Mouse (Mus musculus) layer of hippocampus, adult 11-12 months (tissue): ENCODE data around the gene Magi1.
"Not testable (repeated sequence)": the region's sequence is repeated elsewhere in the genome, so short reads cannot be mapped to it uniquely, and the experiment has no call there.

Source experiments
- DNase-seq: peaks from one replicate; pipeline ENCODE4 v3.0.0; 2022; ENCODE audit warnings: low spot score

Magi1 gene

DNA sequence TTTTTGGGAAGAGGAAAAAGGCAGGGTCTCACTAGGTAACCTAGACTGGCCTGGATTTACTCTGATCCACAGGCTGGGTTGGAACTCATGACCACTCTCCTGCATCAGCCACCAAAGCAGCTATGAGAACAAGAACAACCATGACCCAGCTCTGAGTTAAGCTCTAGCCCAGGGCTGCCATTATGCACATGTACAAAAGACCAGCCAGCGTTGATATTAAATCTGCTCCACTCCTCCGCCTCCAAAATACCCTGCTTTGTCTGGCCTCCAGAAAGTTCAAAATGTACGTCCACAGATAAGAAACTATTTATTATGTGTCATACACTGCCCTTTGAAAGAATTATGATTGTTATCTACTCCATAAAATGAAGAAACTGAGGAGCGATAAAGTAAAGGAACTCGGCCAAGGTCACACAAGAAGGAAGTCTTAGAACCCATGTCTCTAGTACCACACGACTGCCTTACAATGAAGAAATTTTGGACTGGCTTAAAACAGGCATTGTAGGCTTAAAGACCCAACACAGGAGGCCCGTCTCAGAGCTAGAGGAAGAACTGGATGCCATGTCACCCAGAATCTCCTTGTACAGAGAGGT lies 223.0 kb downstream of the Magi1 start:
- DNase-seq: no peak

DNA sequence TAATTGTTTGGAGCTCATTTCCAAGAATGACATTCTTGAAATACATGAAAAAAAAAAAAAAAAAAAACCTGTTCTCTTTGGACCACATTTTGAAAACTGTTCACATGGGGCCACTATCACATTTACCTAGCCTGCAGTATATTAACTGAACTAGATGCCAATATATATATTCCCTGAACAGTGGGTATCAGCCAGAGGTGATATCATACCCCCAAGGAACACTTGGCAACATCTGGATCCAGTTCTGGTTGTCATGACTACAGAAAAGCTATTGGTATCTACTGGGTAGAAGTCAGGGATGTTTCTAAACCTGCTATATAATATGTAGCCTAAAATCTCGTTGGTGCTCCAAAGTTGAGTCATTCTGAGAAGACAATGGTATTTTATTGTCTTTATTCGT lies 224.6 kb downstream of the Magi1 start:
- no peak for DNase-seq

DNA sequence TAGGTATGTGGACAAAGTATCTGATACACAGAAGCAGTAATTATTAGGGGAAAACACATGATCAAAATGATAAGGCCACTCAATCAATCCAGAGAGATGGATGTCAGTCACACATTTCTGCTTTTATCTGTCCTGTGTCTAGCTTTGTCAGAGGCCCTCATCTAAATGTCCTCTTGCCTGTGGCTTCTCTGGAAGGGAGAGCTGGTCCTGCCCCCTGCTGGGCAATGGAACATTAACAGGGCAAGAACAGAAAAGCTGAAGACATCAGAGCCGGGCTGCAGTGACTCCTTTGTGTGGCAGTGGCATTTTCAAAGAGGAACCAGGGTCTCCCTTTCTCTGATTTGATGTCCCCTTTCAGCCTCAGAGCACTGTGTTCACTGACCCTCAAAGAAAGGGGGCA lies 229.8 kb downstream of the Magi1 start:
- DNase-seq: peak; percentile 72

DNA sequence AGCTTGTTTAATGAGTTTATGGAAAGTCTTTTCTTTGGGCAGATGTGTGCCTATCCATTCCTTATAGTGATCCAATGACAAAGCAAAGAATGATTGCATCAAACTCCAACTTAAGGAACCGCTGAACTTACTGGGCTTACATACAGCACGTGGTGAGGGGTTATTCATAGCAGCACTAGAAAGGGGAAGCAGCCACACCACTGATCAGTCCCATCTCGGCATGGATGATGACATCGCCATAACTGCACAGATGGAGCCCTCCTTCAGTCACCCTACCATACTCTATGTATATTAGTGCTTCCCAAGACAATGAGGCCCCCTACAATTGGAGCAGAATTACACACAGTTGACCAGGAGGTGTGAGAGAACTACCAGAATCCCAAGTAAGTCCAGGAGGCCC lies 238.5 kb downstream of the Magi1 start:
- DNase-seq: no peak

DNA sequence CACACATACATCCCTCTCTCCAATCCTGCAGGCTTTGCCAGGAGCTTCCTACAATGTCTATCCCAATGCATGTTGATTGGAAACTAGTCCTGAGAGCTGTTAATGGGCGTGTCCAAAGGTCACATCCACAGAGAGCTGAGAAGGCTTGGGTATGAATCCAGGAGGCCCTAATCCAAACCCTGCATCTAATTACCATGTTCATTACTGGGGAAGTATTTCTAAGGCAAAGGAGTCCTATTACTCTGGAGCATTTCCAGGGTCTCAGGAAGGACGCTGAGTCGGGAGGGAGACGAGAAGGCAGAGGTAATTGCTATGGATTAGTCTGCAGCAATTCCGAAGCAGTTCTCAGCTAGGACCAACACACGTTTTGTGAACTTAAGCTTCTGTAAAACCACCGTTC lies 240.3 kb downstream of the Magi1 start:
- no peak for DNase-seq

DNA sequence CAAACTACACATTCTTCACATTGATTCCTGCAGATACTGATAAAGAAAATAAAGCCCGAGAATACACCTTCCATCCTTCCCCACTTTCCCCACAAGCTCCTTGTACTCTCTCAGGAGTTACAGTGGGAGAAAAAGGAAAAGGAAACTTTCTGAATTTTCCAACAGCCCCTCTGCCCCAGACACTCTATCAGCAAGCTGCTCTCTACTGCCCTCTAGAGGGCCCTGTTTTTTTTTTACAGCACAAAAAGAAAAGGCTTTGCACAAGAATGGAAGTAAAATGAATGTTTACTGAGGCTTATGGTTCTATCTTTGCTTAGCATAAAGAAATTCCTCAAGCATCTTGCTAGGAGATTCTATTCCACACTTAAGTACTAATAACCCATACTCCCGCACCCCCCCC lies 243.6 kb downstream of the Magi1 start:
- peak; percentile 49 for DNase-seq

DNA sequence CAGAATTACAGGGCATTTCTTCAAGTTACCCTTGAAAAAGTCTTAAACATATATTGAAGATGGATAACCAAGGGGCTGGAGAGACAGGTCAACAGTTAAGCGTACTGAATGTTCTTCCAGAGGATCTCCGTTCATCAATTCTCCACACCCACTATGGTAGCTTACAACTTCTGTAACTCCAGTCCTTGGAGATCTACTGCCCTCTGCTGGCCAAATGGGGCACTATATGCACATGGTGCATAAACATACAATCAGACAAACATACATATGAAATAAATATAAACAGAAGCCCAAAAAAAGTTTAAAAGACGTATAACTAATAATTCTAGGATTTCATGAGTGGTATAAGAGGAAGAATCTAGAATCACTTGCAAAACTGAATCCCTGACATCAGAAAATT lies 244.8 kb downstream of the Magi1 start:
- no peak for DNase-seq

DNA sequence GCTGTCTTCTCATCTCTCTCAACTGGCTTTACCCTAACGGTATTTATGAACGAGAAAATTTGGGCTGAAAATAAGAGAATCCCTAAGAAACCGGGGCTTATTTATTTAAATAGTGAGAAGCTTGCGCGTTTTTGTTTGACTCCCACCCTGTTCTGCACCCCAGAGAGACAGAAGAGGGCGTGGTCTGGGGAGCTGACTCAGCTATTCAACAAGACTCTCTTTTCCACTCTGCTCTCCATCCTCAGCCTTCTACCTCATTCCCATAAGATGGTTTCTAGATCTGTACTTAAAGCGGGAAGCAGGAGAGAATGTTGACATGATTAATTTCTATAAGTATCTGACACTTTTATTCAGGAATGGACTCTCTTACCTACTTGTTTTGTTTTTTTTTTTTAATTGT lies 247.2 kb downstream of the Magi1 start:
- DNase-seq: no peak

DNA sequence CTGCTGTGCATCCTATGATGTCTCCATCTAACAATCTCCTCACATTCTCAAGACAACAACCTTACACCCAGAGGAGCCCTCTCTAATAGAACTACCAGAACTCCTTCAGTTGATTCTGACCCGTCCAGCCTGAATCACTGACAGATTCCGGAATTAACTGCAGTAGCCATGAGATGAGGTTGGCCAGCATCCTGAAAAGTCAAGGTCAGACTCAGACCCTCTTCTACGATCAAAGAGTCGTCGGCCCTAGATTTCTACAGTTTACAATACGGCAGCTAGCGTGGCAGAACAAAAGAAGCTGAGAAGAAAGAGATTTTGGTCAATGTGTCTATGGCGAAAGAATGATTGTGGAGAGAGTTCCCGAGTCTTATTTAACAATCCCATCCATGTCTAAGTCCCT lies 257.4 kb downstream of the Magi1 start:
- DNase-seq: no peak

DNA sequence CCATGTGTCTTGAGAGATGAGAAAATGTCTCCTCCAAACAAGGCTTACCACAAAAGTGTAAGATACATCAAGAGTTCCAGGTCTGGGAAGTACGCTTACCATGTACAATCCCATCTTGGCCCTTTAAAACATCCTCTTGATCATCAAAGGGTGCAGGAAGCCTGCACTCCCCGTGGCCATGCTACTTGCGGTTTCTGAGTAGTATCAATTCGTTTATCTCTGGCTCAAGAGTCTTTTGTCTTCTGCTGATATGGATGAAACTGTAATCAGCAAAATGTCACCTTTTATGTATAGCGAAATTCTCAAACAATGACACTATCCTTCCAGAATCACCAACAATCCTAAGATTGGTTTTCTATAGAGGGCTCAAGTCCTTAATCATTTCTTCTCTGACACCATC lies 261.3 kb downstream of the Magi1 start:
- DNase-seq: no peak

DNA sequence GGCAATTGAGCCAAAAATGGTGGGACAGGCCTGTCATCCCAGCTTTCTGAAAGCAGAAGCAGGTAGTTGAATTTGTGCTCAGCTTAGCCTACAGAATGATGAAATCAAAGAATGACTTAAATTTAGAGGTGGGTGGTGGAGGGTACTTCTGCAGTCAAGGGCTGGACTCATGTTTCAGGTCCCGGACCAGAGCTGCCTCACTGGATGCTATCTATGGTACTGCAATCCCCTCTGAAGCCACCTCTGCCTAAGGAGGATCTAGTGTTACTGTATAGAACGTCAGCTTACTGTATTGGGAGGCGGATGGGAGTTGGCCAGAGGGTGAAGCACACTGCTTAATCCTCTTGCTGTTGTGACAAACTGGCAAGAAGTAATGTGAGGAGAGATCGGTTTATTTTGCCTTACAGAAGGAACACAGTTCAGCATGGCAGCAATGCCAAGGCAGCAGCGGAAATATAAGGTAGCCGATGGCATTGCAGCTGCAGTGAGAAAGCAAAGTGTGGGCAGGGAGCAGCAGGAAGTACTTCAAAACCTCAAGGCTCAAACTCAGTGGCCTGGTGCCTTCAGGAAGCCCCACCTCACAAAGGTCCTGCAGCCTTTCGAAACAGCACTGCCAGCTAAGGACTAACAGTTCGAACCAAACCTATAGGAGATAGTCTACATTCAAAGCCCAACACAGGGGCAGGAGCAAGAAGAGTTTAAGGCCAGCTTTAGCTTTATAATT lies 262.3 kb downstream of the Magi1 start:
- DNase-seq: no peak

DNA sequence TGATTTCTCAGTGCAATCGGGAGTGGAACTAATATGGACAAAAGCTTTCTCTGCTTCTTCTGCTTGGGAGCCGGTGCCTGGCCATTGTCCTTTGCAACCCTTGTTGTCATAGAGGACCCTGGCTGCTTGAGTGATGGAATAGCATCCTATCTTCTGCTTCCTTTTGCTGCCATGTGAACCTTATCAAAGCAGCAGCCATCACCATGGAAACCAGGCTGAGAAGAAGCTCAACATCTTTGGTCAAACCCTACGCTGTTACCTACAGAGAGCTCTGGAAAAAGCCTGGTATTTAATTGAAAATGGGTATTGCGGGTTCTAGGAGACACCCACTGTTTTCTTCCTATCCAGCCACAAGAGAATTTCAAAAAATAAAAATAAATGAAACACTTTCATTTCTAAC lies 263.2 kb downstream of the Magi1 start:
- no peak for DNase-seq

DNA sequence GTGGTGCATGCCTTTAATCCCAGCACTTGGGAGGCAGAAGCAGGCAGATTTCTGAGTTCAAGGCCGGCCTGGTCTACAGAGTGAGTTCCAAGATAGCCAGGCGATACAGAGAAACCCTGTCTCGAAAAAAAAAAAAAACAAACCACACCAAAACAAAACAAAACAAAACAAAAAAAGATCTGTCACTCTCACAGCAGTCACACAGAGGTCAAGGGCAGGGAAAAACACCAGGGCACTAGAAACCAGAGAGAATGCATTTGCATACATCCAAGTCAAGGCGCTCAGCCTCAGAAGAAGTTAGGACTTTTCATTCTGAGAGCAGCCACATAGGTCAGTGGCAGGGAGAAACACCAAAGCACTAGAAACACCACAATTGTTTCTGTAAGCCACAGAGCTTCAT lies 263.8 kb downstream of the Magi1 start:
- no peak for DNase-seq

DNA sequence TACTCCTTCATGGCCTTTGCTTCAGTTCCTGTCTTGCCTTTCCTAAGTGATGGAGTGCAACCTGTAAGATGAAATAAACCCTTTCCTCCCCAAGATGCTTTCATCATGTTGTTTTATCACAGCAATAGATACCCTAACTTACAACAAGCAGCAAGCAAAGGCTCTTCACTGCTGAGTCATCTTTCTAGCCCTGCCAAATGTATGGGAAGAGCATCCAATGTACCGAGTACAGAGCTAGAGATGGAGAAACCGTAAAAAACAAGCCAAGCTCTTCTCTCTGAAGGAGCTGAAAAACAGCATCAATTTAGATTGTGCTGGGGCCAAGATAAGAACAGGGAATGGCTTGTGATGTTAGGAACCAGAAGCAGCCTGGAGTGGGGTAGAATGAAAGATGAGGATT lies 270.0 kb downstream of the Magi1 start:
- DNase-seq: no peak

DNA sequence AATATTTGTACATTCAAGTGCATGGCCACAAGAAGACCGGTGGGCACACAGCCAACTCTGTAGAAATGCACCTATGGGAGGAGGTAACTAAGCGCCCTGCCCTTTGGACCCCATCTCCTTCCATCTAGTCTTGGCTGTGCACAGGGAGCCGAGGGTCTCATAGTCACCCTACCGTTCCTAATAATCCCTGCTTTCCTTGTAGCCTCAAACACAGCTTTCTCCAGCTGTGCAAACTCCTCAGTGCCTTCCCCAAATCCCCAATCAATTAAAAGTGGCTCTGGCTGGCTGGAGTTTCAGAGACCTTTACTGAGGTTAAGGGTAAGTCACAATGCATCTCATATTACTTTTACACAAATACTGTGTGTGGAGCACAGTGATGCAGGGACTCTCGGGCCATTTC lies 271.8 kb downstream of the Magi1 start:
- no peak for DNase-seq

DNA sequence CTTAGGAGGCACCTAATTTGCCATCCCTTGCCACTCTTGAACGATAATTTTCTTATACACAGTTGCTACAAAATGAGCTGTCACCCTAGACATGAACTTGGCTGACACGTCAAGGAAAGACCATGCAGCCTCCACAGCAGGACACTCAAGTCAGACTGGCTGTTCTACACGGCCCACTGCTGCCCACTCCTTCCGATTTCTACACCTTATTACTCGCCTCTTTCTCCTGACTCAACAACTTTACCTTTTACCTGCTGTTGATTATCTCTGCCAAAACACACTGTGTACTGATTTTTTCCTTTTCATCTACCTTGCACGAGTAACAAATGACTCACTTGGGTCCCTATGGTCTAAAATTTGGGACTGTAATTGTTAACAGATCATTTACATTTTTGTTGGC lies 272.2 kb downstream of the Magi1 start:
- no peak for DNase-seq

DNA sequence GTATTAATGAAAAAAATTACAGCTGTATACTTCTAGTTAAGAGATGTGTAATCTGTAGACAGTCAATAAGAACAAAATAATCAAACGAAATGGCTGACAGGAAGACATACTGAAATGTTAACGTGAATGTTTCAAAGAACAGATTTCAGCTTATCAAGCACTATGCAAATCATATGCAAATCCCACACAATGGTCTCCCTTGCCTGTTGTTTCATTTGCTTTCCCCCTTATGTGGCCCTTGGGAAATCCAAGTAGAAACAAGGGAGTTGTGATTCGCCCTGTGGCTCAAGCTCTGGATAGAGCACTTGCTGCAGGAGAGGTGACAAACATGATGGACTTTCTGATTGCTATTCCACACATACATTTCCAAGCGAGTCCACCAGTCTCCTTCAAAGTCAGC lies 275.1 kb downstream of the Magi1 start:
- DNase-seq: no peak

DNA sequence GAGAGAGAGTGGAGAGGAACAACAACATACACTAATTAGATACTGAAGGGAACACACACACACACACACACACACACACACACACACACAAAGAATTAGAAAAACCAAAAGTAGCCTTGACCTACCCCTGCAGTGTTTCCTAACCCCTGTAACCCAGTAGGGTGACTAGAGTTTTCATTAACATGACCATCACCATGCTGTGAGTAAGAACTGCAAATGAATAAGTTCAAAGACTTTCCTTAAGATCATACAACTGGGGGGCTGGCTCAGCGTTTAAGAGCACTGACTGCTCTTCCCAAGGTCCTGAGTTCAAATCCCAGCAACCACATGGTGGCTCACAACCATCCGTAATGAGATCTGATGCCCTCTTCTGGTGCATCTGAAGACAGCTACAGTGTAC lies 280.1 kb downstream of the Magi1 start:
- DNase-seq: not testable (repeated sequence)

DNA sequence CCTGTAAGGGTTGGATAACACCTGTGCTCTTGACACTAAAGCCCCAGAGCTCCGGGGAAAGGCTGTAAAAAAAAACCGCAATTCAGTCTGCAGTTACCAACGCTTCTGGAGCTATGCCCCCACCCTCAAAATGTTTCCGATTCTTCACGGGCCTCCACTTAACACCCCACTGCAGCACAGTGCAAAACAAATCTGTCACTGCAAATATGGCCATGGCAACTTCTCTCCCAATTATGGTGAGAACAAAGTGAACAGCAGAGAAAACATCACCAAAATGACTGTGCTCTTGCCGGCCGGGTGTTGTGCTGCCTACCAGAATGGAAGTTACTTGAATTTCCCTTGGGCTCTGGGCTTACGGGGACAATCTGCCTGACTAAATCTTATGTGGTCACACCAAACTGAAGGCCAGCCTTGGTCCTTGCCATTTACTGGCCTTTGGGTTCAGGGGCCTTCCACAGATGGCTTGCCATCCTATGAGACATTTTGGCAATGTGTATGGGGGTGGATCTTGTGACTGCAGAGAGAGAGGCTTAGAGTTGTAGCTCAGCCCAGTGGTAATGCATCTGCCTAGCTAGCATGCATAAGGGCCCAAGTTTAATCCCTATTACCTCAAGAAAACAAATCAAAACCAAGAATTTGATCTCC lies 286.8 kb downstream of the Magi1 start:
- peak; percentile 35 for DNase-seq

DNA sequence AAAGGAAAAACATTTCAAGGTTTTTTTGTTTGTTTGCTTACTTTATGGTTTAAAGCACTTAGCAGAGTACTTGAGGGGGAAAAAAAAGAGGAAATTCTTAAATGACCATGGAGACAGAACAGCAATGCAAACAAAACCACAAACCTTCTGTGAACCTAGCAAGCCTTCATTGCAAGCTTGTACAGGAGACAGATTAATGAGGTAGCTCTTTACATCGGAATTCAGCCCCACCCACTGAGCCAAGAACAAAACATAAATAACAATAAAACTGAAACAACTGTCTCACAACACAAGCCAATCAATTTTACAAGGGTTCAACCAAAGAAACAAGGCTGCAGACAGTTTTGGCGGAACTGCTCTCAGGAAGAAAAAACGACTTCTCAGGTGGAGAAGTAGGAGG lies 296.2 kb downstream of the Magi1 start:
- DNase-seq: no peak

DNA sequence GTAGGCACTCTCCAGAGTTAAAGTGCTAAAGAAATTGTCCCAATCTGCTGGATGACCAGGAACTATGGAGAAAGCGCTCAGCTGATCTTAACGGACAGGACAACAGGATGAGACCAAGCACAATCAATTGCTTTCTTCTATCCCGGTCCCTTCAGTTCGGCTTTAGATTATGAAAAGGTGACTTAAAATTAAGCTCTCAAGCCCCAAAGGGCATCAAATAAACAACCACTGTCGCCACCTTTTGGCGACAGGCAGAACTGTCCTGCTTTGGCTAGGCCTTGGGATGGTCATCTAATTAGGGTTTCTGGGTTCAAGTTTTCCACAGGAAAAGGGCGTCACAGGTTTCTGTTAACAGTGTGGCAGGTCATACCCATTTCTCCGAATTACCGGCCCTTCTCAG lies 298.6 kb downstream of the Magi1 start:
- peak; percentile 52 for DNase-seq

DNA sequence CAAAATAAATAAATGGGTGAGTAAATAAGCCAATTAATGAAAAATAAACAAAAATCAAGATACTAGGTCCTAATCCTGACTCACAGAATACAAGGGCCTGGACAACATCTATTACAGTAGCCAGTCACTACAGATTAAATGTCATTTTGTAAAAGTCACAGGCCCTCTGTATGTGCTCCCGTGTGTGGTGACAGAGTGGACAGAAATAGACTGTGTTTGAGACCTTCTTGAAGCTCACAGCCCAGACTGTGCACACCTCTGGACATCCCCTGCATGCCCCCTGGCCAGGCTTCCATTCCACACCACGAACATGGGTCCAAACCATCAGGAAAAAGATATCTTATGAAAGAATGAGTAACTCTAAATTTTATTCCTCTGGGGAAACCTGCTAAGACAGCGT lies 300.2 kb downstream of the Magi1 start:
- no peak for DNase-seq

DNA sequence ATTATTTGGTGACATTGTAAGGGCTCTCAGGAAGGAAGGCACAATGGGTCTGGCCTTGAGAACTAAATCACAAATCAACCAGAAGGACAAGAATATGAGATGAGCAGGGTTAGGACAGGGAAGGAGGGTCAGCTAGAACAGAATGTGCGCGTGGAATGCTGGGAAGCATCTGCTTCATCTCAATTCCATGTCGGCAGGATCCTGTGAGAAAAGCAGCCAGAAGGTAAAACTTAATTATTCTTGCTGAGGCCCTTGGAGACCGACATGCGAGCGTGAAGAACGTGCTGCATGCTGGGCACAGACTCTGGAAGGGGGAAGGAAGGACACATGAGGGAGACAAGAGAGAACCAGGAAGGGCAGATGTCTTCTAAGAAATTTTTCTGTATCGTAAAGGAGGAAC lies 302.5 kb downstream of the Magi1 start:
- DNase-seq: no peak

DNA sequence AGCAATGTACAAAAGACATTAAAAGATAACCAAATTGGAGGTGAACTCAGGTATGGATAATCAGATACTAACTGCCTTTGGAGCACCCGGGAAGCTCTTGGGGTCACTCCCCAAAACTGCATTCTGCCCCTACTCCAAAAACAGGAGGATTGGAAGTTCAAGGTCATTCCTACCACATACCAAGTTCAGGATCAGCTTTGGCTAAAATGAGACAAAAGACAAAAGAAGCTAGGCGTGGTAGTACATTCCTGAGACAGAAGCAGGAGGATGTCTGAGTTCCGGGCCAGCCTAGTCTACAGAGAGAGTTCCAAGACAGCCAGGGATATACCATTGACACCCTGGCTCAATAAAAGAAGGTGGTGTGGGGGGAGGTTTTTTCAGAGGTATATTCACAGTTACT lies 304.5 kb downstream of the Magi1 start:
- no peak for DNase-seq
